Mouse (Mus musculus) bone marrow, adult 2 months (tissue): Measurements from ENCODE around the gene Pmm1.
"Not testable (repeated sequence)": the region's sequence is repeated elsewhere in the genome, so short reads cannot be mapped to it uniquely, and the experiment has no call there.

Experiments used
- CTCF ChIP-seq: fragments of 200-500 bp; IDR thresholded peaks from 2 replicates; pipeline ENCODE4 v1.5.1; 2011; ENCODE audit warnings: low read length, control low read depth; ENCODE audit not compliant: control insufficient read depth, insufficient read depth
- POLR2A ChIP-seq: fragments of 200-500 bp; IDR thresholded peaks from 2 replicates; pipeline ENCODE4 v1.6.1; 2011; ENCODE audit warnings: low read depth, mild to moderate bottlenecking, control low read depth, low read length, borderline replicate concordance; ENCODE audit not compliant: control insufficient read depth

DNA sequence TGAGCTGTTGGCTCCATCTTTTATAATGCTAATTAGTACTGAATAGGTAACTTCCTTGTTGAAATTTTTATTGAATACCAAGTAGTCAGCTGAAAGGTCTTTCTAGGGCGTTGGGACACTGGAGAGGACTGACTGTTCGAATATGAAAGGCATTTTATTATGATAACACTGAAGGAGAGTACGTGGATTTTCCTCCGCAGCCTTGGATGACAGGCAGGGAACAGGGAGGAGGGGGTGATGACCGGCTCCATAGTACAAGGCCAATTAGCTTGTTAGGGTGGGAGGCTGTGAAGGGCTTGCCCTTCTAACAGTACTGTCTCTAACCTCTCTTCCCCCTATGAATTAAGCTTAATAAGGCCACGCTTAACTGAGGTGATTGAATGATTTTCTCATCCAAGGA is 8.9 kb upstream of the Pmm1 start:
- not testable (repeated sequence) for TF ChIP-seq POLR2A, CTCF
